Mouse (Mus musculus) heart, adult 2 months (tissue): Measurements from ENCODE around the gene Fam53b. TPM values are rescaled to one million over a fixed set of nuclear protein-coding genes. Genes with fewer than 3 reads are reported as not detected.

Experiments used
- DNase-seq, 2 experiments: peaks; one replicate each; pipeline ENCODE4 v3.0.0; 2021
- H3K27ac ChIP-seq: fragments of 200-600 bp; 2 replicates; pipeline ENCODE4 v1.8.1; 2022
- H3K27me3 ChIP-seq: fragments of 200-500 bp; 2 replicates; pipeline ENCODE4 v1.6.1; 2012; ENCODE audit warnings: mild to moderate bottlenecking, low read length, inconsistent platforms, mixed read lengths; ENCODE audit not compliant: control insufficient read depth, insufficient read depth
- H3K36me3 ChIP-seq: fragments of 200-500 bp; 2 replicates; pipeline ENCODE4 v1.6.1; 2012; ENCODE audit warnings: low read length, inconsistent platforms; ENCODE audit not compliant: control insufficient read depth, insufficient read depth
- H3K4me1 ChIP-seq: fragments of 200-500 bp; 2 replicates; pipeline ENCODE4 v1.6.1; 2011; ENCODE audit warnings: low read length; ENCODE audit not compliant: control insufficient read depth, insufficient read depth
- H3K4me3 ChIP-seq: fragments of 200-600 bp; 2 replicates; pipeline ENCODE4 v1.8.1; 2022
- H3K79me2 ChIP-seq: fragments of 200-500 bp; replicated peaks from 2 replicates; pipeline ENCODE4 v1.6.1; 2012; ENCODE audit warnings: mild to moderate bottlenecking, inconsistent platforms, low read length, moderate library complexity, mixed read lengths; ENCODE audit not compliant: control insufficient read depth, insufficient read depth
- H3K9ac ChIP-seq: fragments of 200-500 bp; 2 replicates; pipeline ENCODE4 v1.6.1; 2012; ENCODE audit warnings: low read depth, mild to moderate bottlenecking, control low read depth, inconsistent platforms, low read length, mixed read lengths
- CTCF ChIP-seq: fragments of 200-600 bp; IDR thresholded peaks from 2 replicates; pipeline ENCODE4 v1.8.1; 2022; ENCODE audit warnings: antibody characterized with exemption, mild to moderate bottlenecking, moderate library complexity
- EP300 ChIP-seq: fragments of 200-500 bp; IDR thresholded peaks from 2 replicates; pipeline ENCODE4 v1.6.1; 2011; ENCODE audit warnings: low read depth, low read length, control low read depth; ENCODE audit not compliant: insufficient read depth
- POLR2A ChIP-seq: fragments of 200-500 bp; IDR thresholded peaks from 2 replicates; pipeline ENCODE4 v1.6.1; 2011; ENCODE audit warnings: mild to moderate bottlenecking, low read depth, low read length, control low read depth; ENCODE audit not compliant: insufficient read depth
- WGBS: fragments of 180-500 bp; shearing (Covaris S2); methylation state at CpG from one replicate; pipeline ENCODE4 v1.1.7; 2018; 5-methylcytosine and 5-hydroxymethylcytosine counted together
- intact Hi-C: fragments of 180-260 bp; cut with DNase I; formaldehyde crosslinking; loops from one replicate; pipeline ENCODE4 v1.15.1; 2025
- polyA plus RNA-seq: library from polyadenylated mRNA; depleted of rRNA; stranded (reverse); fragments of >200 nt; gene quantifications from 2 replicates; pipeline ENCODE4 v1.2.3, GENCODE M21; 2012
- total RNA-seq, 2 experiments: library from RNA; stranded (reverse); gene quantifications; 2 replicates each; pipeline ENCODE4 v1.2.3; 2021

Fam53b gene
- total and polyA plus RNA-seq, 3 experiments: 22.0 to 26.9 (median 22.5) TPM

GRCm38 (mm10) chr7:132764896-132765491, 48.7 kb downstream of the Fam53b start:
- Histone ChIP-seq H3K79me2 (peaks cover 8% of the 10 kb centered on the region; the same call in 1 of the 2 replicates), H3K9ac (no peak overlapping the region), H3K27me3 (no peaks in the 10 kb centered on the region), H3K36me3 (peaks cover 30% of the 10 kb centered on the region), H3K4me3 (no peak overlapping the region), H3K4me1 (peaks cover 22% of the 10 kb centered on the region), H3K27ac (peak overlapping the region; percentile 65)
- TF ChIP-seq POLR2A: no peak
- TF ChIP-seq EP300: no peak
- TF ChIP-seq CTCF: no peak
- WGBS: 64% methylated on average over 4 of the region's 4 CpGs
- DNase-seq: no peak
- intact Hi-C loops: no loop called here

- Histone ChIP-seq H3K27ac (peak overlapping the region; percentile 65; the same call in 1 of the 2 replicates), H3K36me3 (peaks cover 30% of the 10 kb centered on the region), H3K27me3 (no peaks in the 10 kb centered on the region), H3K9ac (no peak overlapping the region), H3K4me3 (no peak overlapping the region), H3K4me1 (peaks cover 22% of the 10 kb centered on the region), H3K79me2 (peaks cover 7% of the 10 kb centered on the region; the same call in 1 of the 2 replicates)
- TF ChIP-seq CTCF (no peak), POLR2A (no peak)
- intact Hi-C loops: no loop called here
- WGBS: 95% methylated on average over 4 of the region's 4 CpGs
- DNase-seq: no peak
Measured at GRCm38 (mm10) chr7:132764314-132764713, 49.4 kb downstream of the Fam53b start.

- no peaks in the 10 kb centered on the region for H3K27me3 ChIP-seq
- intact Hi-C loops: no loop called here
- WGBS: 81% methylated on average over 5 of the region's 5 CpGs
- peaks cover 22% of the 10 kb centered on the region for H3K4me1 ChIP-seq
- peaks cover 7% of the 10 kb centered on the region; the same call in 1 of the 2 replicates for H3K79me2 ChIP-seq
- DNase-seq: no peak
- peak overlapping the region; percentile 65; the same call in 1 of the 2 replicates for H3K27ac ChIP-seq
- TF ChIP-seq EP300: no peak
- no peak for TF ChIP-seq CTCF
- TF ChIP-seq POLR2A: no peak
- H3K4me3 ChIP-seq: no peak overlapping the region
- no peak overlapping the region for H3K9ac ChIP-seq
- H3K36me3 ChIP-seq: peaks cover 30% of the 10 kb centered on the region
Measured at GRCm38 (mm10) chr7:132763911-132764310, 49.8 kb downstream of the Fam53b start.

- 90% methylated on average over 6 of the region's 6 CpGs for WGBS
- Histone ChIP-seq H3K4me3 (no peak overlapping the region), H3K36me3 (peaks cover 30% of the 10 kb centered on the region), H3K27ac (no peak overlapping the region; the same call in 1 of the 2 replicates), H3K4me1 (peaks cover 22% of the 10 kb centered on the region), H3K79me2 (peaks cover 7% of the 10 kb centered on the region; the same call in 1 of the 2 replicates), H3K27me3 (no peaks in the 10 kb centered on the region), H3K9ac (no peak overlapping the region)
- DNase-seq: no peak
- intact Hi-C loops: no loop called here
- TF ChIP-seq EP300: no peak
- TF ChIP-seq CTCF: no peak
- TF ChIP-seq POLR2A: no peak
Measured at GRCm38 (mm10) chr7:132763351-132763750, 50.3 kb downstream of the Fam53b start.

GRCm38 (mm10) chr7:132761409-132761808, 52.3 kb downstream of the Fam53b start:
- Histone ChIP-seq H3K27me3 (no peaks in the 10 kb centered on the region), H3K27ac (no peak overlapping the region), H3K4me1 (peaks cover 15% of the 10 kb centered on the region), H3K4me3 (no peak overlapping the region), H3K36me3 (peaks cover 22% of the 10 kb centered on the region), H3K9ac (no peak overlapping the region), H3K79me2 (peaks cover 6% of the 10 kb centered on the region; the same call in 1 of the 2 replicates)
- no peak for TF ChIP-seq EP300
- no peak for TF ChIP-seq POLR2A
- no peak for TF ChIP-seq CTCF
- WGBS: 82% methylated on average over 2 of the region's 2 CpGs
- no peak for DNase-seq
- intact Hi-C loops: no loop called here

- H3K9ac ChIP-seq: no peak overlapping the region
- H3K27ac ChIP-seq: no peak overlapping the region
- no peaks in the 10 kb centered on the region for H3K27me3 ChIP-seq
- H3K36me3 ChIP-seq: peaks cover 18% of the 10 kb centered on the region
- H3K4me1 ChIP-seq: peaks cover 13% of the 10 kb centered on the region
- DNase-seq: no peak
- H3K4me3 ChIP-seq: no peak overlapping the region
- TF ChIP-seq EP300 (no peak), POLR2A (no peak), CTCF (no peak)
- H3K79me2 ChIP-seq: peaks cover 6% of the 10 kb centered on the region; the same call in 1 of the 2 replicates
- intact Hi-C loops: no loop called here
- 94% methylated on average over 6 of the region's 6 CpGs for WGBS
Measured at GRCm38 (mm10) chr7:132760589-132761180, 53.0 kb downstream of the Fam53b start.
